Mouse (Mus musculus) brown adipose tissue, adult 24 weeks (tissue): Measurements from ENCODE around the gene Chd9. TPM values are rescaled to one million over a fixed set of nuclear protein-coding genes. Genes with fewer than 3 reads are reported as not detected.

Experiments used
- H3K27ac ChIP-seq: fragments of 200-500 bp; replicated peaks from 2 replicates; pipeline ENCODE4 v1.5.1; 2012; ENCODE audit warnings: low read depth, mild to moderate bottlenecking, low read length
- H3K4me1 ChIP-seq: fragments of 200-500 bp; 2 replicates; pipeline ENCODE4 v1.6.1; 2012; ENCODE audit warnings: low read length, mixed read lengths; ENCODE audit not compliant: control insufficient read depth, insufficient read depth, insufficient read length
- H3K4me3 ChIP-seq: fragments of 200-500 bp; 2 replicates; pipeline ENCODE4 v1.5.1; 2012; ENCODE audit warnings: low read depth, mild to moderate bottlenecking, low read length, moderate library complexity; ENCODE audit not compliant: insufficient read depth
- polyA plus RNA-seq: library from polyadenylated mRNA; stranded (reverse); fragments of >200 nt; gene quantifications from 2 replicates; pipeline ENCODE4 v1.2.4, GENCODE M21; 2012; ENCODE audit not compliant: missing spikeins, insufficient read depth, insufficient read length

Chd9 gene
- polyA plus RNA-seq, 1 experiment, result 36.3 TPM

DNA sequence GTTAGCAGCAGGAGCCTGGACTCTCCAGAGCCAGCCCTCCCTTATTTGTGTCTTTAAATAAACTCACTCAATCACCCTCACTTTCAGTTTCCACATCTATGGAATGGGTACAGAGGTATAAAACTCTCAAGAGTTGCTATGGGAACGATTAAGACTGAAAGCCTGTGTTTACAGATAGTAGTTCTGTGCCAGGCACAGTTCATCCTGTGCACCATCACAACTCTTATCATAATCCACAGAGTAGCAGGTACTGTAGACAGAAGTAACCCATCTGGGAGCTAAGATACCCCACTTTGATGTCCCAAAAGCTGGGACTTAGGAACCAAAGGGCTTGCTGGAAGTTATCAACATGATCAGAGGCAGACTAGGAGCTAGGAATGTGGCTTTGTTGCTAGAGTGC is 1.7 kb downstream of the Chd9 start:
- Histone ChIP-seq H3K4me3 (no peak overlapping the region), H3K27ac (peak overlapping the region; percentile 59)

DNA sequence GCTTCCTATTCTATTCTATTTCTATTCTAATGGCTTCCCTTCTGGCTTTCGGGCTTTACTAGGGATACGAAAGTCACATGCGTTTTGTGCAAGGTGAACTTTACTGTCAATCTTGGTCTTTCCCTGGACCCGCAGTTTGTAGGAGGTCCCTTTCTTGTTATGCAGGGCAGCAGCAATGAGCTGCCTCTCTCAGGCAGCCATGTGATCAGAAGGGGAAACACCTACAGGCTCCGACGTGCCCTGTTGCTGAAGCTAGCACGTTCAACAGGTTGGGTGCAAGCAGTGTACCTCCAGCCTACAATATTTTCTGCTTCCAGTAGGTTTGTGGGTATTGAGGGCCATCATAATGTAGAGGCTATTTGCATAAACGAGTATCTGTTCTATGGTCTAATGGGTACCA is 2.8 kb downstream of the Chd9 start:
- peak overlapping the region; percentile 48 for H3K27ac ChIP-seq
- no peak overlapping the region for H3K4me3 ChIP-seq
- H3K4me1 ChIP-seq, result peaks cover 25% of the 10 kb centered on the region

More for the DNA sequence above, 1.7 kb downstream of the Chd9 start:
- peaks cover 25% of the 10 kb centered on the region for H3K4me1 ChIP-seq

DNA sequence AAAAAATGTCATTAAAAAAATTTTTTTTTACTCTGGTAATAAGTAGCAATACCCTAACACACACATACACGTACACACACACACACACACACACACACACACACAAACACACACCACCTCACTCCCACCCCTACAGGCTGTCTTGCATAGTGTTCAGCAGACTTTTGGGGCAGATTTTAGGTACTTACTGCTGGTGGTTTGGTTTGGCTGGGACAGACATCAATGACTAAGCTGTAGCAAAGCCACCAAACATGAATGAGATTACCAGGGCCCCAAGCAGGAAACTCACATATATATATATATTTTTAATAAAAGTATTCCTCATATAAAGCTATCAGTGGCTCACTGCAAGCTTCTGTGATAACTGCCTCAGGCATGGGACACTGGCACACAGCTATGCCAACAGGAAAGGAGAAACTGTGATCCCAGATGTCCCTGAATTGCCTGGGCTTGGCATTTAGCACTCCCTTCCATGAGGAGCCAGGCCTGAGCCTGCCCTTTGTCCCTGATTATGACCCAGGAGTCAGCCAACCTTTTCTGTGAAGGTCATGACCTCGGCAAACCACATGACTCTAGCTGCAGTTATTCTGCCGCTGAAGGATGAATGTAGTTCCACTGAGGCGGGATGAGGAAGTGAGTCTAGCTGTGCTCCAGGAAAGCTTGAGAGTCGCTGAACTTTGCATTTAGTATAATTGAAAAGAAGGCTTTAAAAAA is 4.6 kb downstream of the Chd9 start:
- peak overlapping the region; percentile 87 for H3K27ac ChIP-seq
- no peak overlapping the region for H3K4me3 ChIP-seq
- peaks cover 25% of the 10 kb centered on the region for H3K4me1 ChIP-seq

DNA sequence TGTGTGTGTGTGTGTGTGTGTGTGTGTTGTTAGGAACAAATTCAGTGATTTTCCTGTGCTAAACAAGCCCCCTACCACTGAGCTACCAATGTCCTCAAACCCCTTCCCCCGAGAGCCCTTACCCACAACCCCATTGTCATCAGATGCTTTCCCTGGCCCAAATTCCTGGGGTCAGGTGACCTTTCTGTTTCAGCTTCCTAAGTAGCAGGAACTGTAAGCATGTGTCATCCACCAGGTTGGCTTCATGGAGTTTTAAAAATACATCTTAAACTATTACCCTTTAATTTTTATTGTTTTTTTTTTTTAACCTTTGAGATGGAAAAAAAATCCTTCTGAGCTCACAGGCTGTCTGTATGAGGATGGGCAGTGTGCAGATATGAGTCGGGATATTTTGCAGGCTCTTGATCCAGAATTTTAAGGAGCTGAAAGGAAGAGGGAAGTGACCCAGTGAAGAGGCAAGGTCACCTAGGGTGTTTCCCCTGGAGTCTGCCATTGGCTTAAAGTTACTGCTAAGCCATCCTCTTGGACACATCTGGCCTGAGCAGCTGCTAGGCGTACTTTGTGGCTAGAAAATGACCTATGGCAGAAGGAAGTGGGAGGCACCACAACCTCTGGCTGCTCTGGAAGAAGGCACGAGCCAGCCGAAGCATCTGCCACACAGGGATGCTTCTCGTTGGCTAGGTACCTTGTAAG is 5.6 kb downstream of the Chd9 start:
- Histone ChIP-seq H3K4me3 (no peak overlapping the region), H3K4me1 (peaks cover 25% of the 10 kb centered on the region), H3K27ac (peak overlapping the region; percentile 78)

DNA sequence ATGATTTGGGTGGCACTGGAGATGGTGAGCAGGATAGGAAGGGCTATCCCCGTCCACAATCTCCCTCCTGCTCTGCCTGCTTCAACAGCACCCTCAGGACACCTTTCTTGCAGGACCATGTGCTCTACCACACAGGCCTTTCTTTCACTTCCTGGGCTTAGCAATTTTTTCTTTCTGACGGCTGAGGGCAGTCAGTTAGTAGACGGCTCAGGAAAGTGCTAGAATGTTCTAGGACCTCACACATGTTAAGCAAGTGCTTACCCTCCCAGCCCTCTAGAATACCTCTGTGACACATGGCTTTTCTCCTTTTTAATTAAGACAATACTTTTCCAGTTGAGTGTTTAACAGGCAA is 6.1 kb downstream of the Chd9 start:
- Histone ChIP-seq H3K4me1 (peaks cover 27% of the 10 kb centered on the region), H3K27ac (peak overlapping the region; percentile 71), H3K4me3 (no peak overlapping the region)

DNA sequence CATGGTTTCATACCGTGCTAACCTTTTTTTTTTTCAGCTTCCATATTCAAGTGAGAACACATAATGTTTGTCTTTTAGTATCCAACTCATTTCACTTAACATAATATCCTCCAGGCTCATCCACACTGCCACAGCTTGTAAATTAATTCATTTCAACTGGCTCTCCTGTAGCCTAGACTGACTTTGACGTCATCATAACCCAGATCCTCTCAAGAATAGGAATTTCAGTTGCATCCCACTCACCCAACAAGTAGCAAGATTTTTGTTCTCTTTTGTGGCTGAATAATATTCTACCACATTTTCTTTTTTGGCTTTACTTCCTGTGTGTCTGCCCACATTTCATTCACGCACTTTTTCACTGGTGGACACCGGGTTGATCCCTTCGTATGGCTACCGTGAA is 9.3 kb downstream of the Chd9 start:
- Histone ChIP-seq H3K27ac (no peak overlapping the region), H3K4me1 (peaks cover 42% of the 10 kb centered on the region), H3K4me3 (no peak overlapping the region)

DNA sequence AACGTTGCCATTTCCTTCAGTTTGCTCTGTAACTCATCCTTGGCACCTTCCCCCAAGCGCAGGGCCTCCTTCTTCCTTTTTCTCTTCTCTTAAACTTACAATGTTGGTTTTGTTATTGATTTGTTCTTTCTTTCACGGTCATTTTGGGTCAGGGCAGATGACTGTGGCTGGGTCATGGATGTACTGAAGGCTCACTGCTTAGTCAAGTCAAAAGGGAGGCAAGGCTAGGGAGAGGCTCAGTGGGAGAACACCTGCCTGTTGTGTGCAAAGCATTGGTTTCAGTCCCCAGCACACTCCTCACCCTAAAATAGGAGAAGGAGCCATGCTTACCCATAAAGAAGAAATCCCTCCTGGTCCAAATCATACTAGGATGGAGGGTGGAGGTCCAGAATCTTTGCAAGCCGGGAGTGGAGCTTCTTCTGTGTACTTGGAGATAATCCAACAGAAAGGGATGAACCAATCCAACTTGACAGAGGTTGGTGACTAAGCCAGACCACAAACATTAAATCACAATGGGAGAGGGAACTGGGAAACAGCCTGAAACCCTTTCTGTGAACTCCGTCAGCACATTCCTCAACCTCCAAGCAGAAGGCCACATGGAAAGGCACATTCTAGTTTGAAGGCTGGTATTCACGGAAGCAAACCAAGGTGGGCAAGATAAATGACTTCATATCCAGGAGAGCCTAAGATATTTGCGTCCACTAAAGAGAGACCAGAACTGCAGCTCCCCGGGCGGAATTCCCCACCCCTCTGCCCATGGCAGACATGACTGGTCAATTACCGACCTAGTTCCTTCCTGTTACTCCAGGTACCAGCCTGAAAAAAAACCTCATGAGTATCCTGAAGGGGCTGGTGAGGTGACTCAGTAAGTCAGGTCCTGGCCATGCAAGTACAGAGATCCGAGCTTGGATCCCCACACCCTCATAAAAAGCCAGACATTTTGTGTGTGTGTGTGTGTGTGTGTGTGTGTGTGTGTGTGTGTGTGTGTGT is 11.9 kb downstream of the Chd9 start:
- Histone ChIP-seq H3K27ac (peak overlapping the region; percentile 41), H3K4me1 (peaks cover 44% of the 10 kb centered on the region), H3K4me3 (no peak overlapping the region)

DNA sequence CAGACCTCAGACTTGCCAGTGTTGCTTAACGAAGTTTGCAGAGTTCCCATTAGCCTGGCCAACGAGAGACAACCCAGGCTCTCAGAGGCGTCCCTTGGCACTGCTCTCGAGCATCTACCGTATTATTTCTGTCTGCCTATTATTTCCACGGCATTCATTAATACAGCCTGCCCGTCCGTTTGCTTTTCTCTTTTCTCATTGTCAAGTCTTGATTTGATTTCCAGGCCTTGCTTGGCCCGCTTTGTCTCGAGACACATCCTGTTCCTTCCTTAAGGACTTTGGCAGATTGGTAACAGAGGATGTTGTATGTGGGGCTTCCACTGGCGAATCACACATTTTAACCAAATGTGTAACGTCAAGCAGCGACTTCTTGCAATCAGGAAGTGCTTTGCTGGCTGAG is 13.2 kb downstream of the Chd9 start:
- H3K4me1 ChIP-seq, result peaks cover 44% of the 10 kb centered on the region
- no peak overlapping the region for H3K4me3 ChIP-seq
- H3K27ac ChIP-seq, result peak overlapping the region; percentile 70

DNA sequence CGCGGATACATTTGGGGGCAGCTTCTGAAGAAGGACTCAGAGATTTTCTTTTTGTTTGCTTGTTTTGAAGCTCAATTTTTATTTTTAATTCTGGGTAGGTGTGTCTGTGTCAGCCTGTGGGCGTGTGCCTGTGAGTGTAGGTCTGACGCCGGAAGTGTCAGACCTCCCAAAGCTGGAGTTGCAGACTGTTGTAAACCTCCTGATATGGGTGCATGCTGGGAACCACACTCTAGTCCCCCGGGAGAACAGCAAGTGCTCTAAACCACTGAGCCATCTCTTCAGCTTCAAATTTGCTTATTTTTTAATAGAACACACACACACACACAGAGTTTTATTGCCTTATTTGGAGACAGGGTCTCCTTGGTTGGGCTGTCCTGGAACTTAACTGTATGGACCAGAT is 15.0 kb downstream of the Chd9 start:
- H3K4me1 ChIP-seq, result peaks cover 47% of the 10 kb centered on the region
- H3K4me3 ChIP-seq, result no peak overlapping the region
- H3K27ac ChIP-seq, result peak overlapping the region; percentile 54; the same call in 1 of the 2 replicates

DNA sequence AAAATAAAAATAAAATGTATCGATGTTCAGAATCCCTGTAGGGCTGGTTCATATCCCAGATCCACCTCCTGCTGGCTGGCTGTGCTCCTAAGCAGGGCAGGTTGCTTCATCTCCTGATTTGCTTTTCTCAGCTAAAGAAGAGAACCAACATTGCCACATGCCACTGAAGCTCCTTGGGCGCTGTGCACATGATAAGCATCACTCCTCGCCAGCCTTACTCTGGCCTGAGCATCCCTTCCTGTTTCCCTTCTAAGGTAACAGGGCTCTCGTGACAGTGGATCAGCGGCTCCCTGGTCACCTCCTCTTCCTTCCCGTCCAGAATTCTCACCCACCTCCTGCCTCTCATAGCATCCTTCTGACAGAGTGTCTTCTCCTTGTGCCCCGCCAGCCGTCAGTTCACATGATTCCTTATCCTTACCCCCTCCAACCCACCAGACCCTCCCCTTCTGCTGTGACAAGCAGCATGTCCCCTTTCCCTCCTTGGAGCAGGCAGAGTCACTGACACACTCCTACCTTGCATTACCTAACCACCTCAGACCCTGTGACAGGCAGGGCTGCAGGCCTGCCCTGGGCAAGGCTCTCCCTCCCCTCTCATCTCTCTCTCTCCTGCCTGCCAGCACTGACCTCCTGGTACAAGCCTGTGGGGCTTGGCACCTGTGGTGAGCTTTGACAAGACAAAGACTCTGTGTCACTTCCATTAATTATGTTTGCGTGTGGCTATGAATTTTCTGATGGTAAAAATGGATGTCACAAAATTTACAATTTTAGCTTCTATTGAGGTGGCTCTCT is 16.2 kb downstream of the Chd9 start:
- H3K27ac ChIP-seq, result no peak overlapping the region
- no peak overlapping the region for H3K4me3 ChIP-seq
- H3K4me1 ChIP-seq, result peaks cover 47% of the 10 kb centered on the region

DNA sequence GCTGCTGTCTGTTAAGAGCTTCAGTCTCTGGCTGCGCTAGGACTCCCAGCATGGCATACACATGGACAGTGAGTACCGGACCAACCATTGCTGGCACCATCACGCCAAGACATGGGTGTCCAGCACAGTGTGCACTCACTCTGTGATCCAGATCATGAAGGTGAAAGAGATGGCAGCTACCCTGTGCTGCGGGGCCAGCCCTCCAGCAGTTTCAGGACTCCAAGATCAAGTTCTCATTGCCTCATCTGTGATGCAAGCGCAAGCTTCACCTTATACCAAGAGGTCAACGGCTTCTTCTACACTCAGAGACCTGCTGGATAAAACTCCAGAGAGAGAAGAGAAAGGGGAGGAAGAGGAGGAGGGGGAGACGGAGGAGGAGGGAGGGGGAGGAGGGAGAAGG is 19.8 kb downstream of the Chd9 start:
- Histone ChIP-seq H3K27ac (peak overlapping the region; percentile 64), H3K4me3 (no peak overlapping the region), H3K4me1 (peaks cover 16% of the 10 kb centered on the region)

DNA sequence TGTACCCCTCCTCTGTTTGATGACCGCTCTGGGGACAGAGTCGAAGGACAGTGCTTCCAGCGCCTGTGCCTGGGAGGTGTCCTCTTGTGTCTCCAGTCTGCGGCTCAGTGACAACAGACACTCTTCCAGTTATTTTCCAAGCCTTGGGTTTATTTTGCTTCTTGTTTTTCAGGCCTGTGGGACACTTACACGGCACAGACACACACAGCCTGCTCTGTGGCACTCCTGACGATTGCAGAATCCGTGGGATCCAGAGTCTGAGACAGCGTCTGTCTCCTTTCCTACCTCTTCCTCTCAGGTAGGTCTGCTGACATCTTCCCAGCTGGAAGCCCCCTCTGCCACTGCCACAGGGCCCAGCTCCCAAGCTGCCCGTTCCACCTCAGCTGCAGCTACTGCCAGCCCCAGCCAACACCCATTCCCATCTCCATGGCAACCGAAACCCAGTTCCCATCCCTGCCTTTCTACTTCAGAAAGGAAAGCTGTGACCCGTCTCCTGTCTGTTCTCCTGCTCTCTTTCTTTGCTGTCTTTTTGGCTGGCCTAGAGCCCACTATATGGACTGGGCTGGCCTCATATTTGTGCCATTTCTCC is 21.4 kb downstream of the Chd9 start:
- Histone ChIP-seq H3K4me1 (peaks cover 14% of the 10 kb centered on the region), H3K27ac (no peak overlapping the region), H3K4me3 (no peak overlapping the region)

DNA sequence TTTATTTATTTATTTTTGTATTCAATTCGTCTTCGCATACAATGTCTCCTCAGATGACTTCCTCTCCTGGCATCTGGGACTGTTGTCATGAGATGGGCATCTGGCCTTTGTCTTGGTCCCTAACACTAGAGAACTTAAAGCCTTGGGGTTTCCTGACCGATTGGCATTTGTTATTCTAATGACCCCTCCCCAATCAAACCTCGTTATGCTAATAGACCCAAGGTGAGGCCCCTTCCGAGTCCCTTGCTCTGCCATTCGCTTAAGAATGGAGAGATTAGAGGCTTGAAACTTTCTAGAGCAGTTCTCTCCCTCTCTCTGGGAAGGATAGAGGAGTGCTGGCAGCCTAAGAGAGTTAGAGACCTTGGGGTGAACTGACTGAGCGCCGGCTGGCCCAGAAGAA is 23.4 kb downstream of the Chd9 start:
- no peak overlapping the region for H3K4me3 ChIP-seq
- H3K4me1 ChIP-seq, result peaks cover 18% of the 10 kb centered on the region
- H3K27ac ChIP-seq, result no peak overlapping the region

DNA sequence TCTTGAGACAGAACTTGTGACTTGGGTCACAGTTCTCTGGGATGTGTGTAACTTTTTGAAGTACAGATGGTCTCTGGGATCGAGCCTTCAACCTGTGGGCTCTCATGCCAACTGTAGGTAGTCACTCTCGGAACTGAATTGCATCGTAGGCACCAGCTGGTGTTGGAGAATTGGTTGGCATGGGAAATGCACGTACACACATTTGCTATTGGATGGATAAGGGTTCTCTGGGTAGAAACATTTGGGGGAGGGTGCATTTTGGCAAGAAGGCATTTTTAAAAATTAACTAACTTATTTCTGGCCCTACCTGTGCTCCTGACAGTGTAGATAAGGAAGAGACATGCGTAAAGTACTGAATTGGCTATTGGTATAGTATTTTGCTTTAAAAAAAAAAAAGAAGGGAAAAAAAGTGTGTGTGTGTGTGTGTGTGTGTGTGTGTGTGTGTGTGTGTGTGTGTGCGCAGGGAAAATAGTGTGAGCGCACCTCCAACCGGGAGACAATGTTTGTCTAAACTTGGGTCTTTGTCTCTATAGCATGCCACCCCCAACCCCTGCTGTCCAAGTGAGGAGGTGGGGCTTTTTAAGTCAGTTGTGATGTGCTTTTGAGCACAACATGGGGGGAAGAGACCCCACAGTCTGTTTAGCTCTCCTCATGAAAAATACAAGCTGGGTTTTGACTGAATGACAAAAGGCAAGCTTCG is 26.0 kb downstream of the Chd9 start:
- H3K4me1 ChIP-seq, result peaks cover 13% of the 10 kb centered on the region
- peak overlapping the region; percentile 73 for H3K27ac ChIP-seq
- no peak overlapping the region for H3K4me3 ChIP-seq
